Mouse (Mus musculus): Measurements from ENCODE around the gene Aldh1b1.

GRCm38 (mm10) chr4:45846263-45846662, 47.4 kb downstream of the Aldh1b1 start:
- TF ChIP-seq POLR2A (IDR thresholded peaks at IDR 0.05; ENCODE audit: low read depth, low read length): no peak
- TF ChIP-seq CTCF (IDR thresholded peaks at IDR 0.05; ENCODE audit: extremely low read depth, insufficient read length, insufficient replicate concordance, low read depth, low read length): no peak

All from small intestine, adult 2 months (tissue).